Mouse (Mus musculus): ENCODE measurements at regions not wholly inside any gene's neighbourhood (a gene's known extent, or its start where the extent isn't known, plus 50 kb on each side); places are given as distances from the start of the nearest gene placed in this dataset.

- Histone ChIP-seq H3K79me2 (ENCODE audit: control insufficient read depth, insufficient read depth, low read length, poor library complexity) (no peaks in the 10 kb centered on the region), H3K27me3 (ENCODE audit: control insufficient read depth in 1 of 2, insufficient read depth in 2 of 2, low read length in 2 of 2) (no peaks in the 10 kb centered on the region), H3K36me3 (ENCODE audit: control insufficient read depth in 1 of 2, insufficient read depth in 2 of 2, low read length in 2 of 2) (no peaks in the 10 kb centered on the region), H3K4me3 (ENCODE audit: control insufficient read depth in 1 of 2, insufficient read depth in 1 of 2, low read depth in 2 of 2, low read length in 2 of 2) (no peak overlapping the region), H3K9ac (ENCODE audit: control insufficient read depth, low read depth, low read length, poor library complexity, severe bottlenecking) (no peak overlapping the region), H3K27ac (ENCODE audit: control insufficient read depth, low read depth, low read length) (no peak overlapping the region), H3K4me1 (ENCODE audit: control insufficient read depth in 1 of 2, insufficient read depth in 2 of 2, low read length in 2 of 2) (no peaks in the 10 kb centered on the region), H3K9me3 (replicated peaks; ENCODE audit: insufficient read depth, low read length) (no peaks in the 10 kb centered on the region)
- no peak for TF ChIP-seq GABPA (IDR thresholded peaks at IDR 0.05; ENCODE audit: low read depth, low read length)
- no peak for TF ChIP-seq MAX (IDR thresholded peaks at IDR 0.05; ENCODE audit: low read length)
- no peak for TF ChIP-seq NELFE (IDR thresholded peaks at IDR 0.05; ENCODE audit: low read depth, low read length)
- TF ChIP-seq UBTF (IDR thresholded peaks at IDR 0.05; ENCODE audit: borderline replicate concordance, insufficient read depth, low read depth, low read length), result no peak
- TF ChIP-seq TCF12 (IDR thresholded peaks at IDR 0.05; ENCODE audit: low read depth, low read length), result no peak
- no peak for TF ChIP-seq MXI1 (IDR thresholded peaks at IDR 0.05; ENCODE audit: low read depth, low read length)
- no peak for TF ChIP-seq RCOR1 (IDR thresholded peaks at IDR 0.05; ENCODE audit: low read depth, low read length)
- no peak for TF ChIP-seq RAD21 (IDR thresholded peaks at IDR 0.05; ENCODE audit: low read depth, low read length)
- TF ChIP-seq TAL1 (IDR thresholded peaks at IDR 0.05; ENCODE audit: low read length), result no peak
- no peak for TF ChIP-seq BHLHE40 (IDR thresholded peaks at IDR 0.05; ENCODE audit: borderline replicate concordance, low read depth, low read length)
- TF ChIP-seq ZKSCAN1 (IDR thresholded peaks at IDR 0.05; ENCODE audit: low read depth, low read length), result no peak
- TF ChIP-seq POLR2AphosphoS2 (IDR thresholded peaks at IDR 0.05; ENCODE audit: low read length), result no peak
- TF ChIP-seq USF1 (IDR thresholded peaks at IDR 0.05; ENCODE audit: low read depth, low read length), result no peak
- no peak for TF ChIP-seq SMC3 (IDR thresholded peaks at IDR 0.05; ENCODE audit: low read depth, low read length)
- TF ChIP-seq MAFK (IDR thresholded peaks at IDR 0.05; ENCODE audit: borderline replicate concordance, low read depth, low read length), result no peak
- TF ChIP-seq ZMIZ1 (IDR thresholded peaks at IDR 0.05; ENCODE audit: low read depth, low read length), result no peak
- TF ChIP-seq ZC3H11A (IDR thresholded peaks at IDR 0.05; ENCODE audit: low read depth, low read length), result no peak
- DNase-seq (ENCODE audit: low read depth, low spot score), result no peak
These were observed 391.2 kb downstream of the Nuf2 start for GRCm38 (mm10) chr1:169140056-169140455.

GRCm38 (mm10) chr1:169139507-169139906, 391.8 kb downstream of the Nuf2 start:
- no peaks in the 10 kb centered on the region for H3K36me3 ChIP-seq (ENCODE audit: control insufficient read depth in 1 of 2, insufficient read depth in 2 of 2, low read length in 2 of 2)
- no peak overlapping the region for H3K27ac ChIP-seq (ENCODE audit: control insufficient read depth, low read depth, low read length)
- no peaks in the 10 kb centered on the region for H3K79me2 ChIP-seq (ENCODE audit: control insufficient read depth, insufficient read depth, low read length, poor library complexity)
- no peak overlapping the region for H3K4me3 ChIP-seq (ENCODE audit: control insufficient read depth in 1 of 2, insufficient read depth in 1 of 2, low read depth in 2 of 2, low read length in 2 of 2)
- no peaks in the 10 kb centered on the region for H3K4me1 ChIP-seq (ENCODE audit: control insufficient read depth in 1 of 2, insufficient read depth in 2 of 2, low read length in 2 of 2)
- no peak for DNase-seq (ENCODE audit: low read depth, low spot score)
- no peak overlapping the region for H3K9ac ChIP-seq (ENCODE audit: control insufficient read depth, low read depth, low read length, poor library complexity, severe bottlenecking)
- TF ChIP-seq POLR2A (IDR thresholded peaks at IDR 0.05; ENCODE audit: control insufficient read depth in 1 of 2, insufficient read depth in 1 of 2, low read depth in 1 of 2, low read length in 2 of 2, poor library complexity in 1 of 2) (no peak), E2F4 (IDR thresholded peaks at IDR 0.05; ENCODE audit: borderline replicate concordance, low read depth, low read length) (no peak), TBP (IDR thresholded peaks at IDR 0.05; ENCODE audit: low read depth, low read length) (no peak), CHD1 (IDR thresholded peaks at IDR 0.05; ENCODE audit: low read depth, low read length) (no peak)
- no peaks in the 10 kb centered on the region for H3K27me3 ChIP-seq (ENCODE audit: control insufficient read depth in 1 of 2, insufficient read depth in 2 of 2, low read length in 2 of 2)
- H3K9me3 ChIP-seq (replicated peaks; ENCODE audit: insufficient read depth, low read length), result no peaks in the 10 kb centered on the region

Measured in MEL (cell line).